Mouse (Mus musculus) left cerebral cortex, postnatal 10 days (tissue): ENCODE results near the gene Scarf2. TPM values are rescaled to one million over a fixed set of nuclear protein-coding genes. Genes with fewer than 3 reads are reported as not detected.
A peak's percentile ranks its signal among the peaks of the same experiment; 100 is the strongest.

Source experiments
- DNase-seq, 2 experiments: peaks; one replicate each; pipeline ENCODE4 v3.0.0; 2021 to 2022; ENCODE audit warnings: low spot score in 2 of 2, mixed read lengths in 1 of 2; ENCODE audit errors: extremely low spot score in 1 of 2
- intact Hi-C: fragments of 180-260 bp; cut with DNase I; formaldehyde crosslinking; loops from one replicate; pipeline ENCODE4 v1.15.1; 2025
- total RNA-seq, 2 experiments: library from RNA; stranded (reverse); gene quantifications; 2 replicates each; pipeline ENCODE4 v1.2.3; 2021

Gene Scarf2
- total RNA-seq, 2 experiments from 2014 or later, result 3.7 to 4.3 TPM

- intact Hi-C loops, result loop anchor here (10.0 kb wide), 1 partner anchor 171 kb away; the partner anchor contains the start of gene Ccdc74a
- DNase-seq, result peak in 1 of 2 experiments; percentile 71
Measured at GRCm38 (mm10) chr16:17815411-17816402, 18.6 kb downstream of the Scarf2 start.

DNA sequence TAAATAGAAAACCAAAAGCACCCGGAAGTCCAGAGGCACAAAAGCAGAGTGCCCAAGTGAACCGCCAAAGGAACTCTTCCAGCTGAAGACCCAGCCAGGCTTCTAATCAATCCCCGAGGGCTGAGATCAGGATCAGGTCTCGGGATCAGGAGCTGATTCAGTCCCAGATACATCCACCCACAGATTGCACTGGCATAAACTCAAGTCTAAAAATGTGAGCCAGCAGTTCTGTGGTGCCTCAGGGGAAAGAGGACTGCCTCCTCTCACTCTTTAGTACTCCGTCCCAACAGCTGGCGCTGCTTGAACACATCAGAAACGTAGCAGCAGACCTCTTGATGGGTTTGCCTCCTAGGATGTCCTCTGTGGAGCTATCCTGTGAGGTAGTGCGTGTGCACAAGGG, 19.4 kb downstream of the Scarf2 start:
- no peak for DNase-seq
- intact Hi-C loops, result loop anchor here (10.0 kb wide), 1 partner anchor 172 kb away; the partner anchor contains the start of gene Ccdc74a

- DNase-seq, result no peak
- intact Hi-C loops, result no loop called here
Measured at GRCm38 (mm10) chr16:17826500-17826899, 29.4 kb downstream of the Scarf2 start.

- intact Hi-C loops, result no loop called here
Measured at GRCm38 (mm10) chr16:17828229-17828628, 31.1 kb downstream of the Scarf2 start.

GRCm38 (mm10) chr16:17828867-17829266, 31.8 kb downstream of the Scarf2 start:
- intact Hi-C loops, result no loop called here
- DNase-seq, result peak in 1 of 2 experiments; percentile 9

More at GRCm38 (mm10) chr16:17828229-17828628, 31.1 kb downstream of the Scarf2 start:
- no peak for DNase-seq

DNA sequence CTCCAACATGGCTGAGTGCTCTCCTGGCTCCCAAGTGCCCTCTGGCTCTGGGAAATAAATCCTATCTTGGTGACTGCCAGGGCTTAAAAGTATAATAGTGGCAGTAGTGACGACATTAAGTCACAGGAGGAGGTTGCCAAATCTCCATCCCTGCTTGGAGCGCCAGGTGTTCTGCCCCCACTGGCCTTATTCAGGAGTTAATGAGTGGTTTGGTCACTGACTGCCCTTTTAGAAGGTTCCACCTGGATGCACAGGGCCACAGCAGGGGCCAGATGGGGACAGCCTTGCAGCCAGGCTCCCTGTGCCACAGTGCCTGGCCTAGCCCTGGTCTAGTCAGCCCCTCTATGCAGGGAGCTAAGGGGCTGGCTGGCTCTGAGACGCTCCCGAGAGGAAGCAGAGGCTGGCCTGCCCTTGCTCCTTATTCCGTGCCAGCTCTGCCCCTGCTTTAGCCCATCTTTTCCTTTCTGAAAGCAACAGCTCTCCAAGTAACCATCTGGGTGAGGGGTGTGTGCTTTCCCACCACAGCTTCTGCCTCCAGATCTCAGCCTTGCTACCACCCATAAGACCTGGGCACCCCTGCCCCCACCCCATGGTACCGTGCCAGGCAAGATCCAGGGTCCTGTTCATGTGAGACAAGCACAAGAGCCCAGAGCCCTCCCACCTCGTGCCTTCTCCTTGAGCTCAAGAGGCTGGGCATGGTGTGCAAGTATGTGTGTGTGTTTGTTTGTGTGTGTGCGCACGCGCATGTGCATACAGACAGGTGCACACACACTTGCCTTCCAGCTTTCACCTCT, 33.5 kb downstream of the Scarf2 start:
- intact Hi-C loops, result no loop called here
- DNase-seq, result no peak

DNA sequence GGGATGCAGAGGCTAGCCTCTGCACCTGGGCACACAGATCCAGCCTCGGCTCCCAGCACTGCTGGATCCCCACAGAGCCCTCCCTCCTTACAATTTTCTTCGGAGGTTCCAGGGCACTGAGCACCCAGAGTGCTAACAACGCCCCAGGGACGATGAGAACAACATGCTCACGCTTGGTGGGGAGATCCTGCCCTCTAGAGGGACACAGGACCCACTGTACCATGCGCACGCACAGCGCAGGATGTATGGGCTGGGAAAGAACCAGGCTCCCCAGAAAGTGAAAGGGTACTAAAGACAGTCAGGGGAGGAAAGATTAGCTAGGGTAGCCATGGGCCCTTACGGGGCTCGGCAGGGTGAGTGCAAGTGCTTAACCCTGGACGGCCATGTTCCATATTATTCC, 34.7 kb downstream of the Scarf2 start:
- intact Hi-C loops, result no loop called here
- DNase-seq, result no peak

DNA sequence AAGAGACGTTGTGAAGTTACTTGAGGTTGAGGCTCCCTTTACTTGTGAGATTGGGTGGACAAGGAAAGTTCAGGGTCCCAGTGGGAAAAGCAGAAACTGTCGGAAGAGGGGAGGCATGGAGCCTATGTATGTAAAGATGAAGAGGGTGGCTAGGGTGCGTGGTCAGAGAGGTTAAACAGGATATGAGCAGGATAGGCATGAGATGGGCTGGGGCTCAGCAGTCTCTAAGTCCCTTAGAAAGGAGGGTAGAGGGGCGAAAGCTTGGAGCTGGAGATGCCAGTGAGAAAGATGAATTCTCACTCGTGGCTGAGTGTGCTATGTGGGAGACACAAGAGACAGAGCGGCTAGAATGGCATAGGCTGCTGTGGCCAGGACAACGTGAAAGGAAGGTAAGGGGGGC, 35.7 kb downstream of the Scarf2 start, which contains the start of gene B830017H08Rik:
Gene B830017H08Rik, plus strand, starts transcription at position 301 of the 400 bp plus-strand sequence.
- intact Hi-C loops, result no loop called here
- DNase-seq, result no peak

DNA sequence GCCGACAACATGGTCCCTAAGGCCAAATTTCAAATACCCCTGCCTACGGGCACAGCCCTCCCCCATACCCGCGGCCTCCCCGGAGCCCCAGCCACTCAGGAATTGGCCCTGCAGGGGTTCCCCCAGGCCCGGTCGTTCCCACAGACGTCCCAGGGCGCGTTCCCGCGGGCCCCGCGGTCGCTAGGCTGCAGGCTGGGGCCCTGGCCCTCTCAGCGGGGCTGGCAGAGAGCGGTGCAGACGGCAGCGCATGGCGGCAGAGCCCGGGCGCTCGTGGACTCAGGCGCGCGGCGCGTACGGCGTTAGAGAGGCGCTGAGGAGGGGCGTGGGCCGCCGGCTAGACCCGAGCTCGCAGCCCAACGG, 36.2 kb downstream of the Scarf2 start:
- DNase-seq, result peak in 1 of 2 experiments; percentile 66
- intact Hi-C loops, result no loop called here

DNA sequence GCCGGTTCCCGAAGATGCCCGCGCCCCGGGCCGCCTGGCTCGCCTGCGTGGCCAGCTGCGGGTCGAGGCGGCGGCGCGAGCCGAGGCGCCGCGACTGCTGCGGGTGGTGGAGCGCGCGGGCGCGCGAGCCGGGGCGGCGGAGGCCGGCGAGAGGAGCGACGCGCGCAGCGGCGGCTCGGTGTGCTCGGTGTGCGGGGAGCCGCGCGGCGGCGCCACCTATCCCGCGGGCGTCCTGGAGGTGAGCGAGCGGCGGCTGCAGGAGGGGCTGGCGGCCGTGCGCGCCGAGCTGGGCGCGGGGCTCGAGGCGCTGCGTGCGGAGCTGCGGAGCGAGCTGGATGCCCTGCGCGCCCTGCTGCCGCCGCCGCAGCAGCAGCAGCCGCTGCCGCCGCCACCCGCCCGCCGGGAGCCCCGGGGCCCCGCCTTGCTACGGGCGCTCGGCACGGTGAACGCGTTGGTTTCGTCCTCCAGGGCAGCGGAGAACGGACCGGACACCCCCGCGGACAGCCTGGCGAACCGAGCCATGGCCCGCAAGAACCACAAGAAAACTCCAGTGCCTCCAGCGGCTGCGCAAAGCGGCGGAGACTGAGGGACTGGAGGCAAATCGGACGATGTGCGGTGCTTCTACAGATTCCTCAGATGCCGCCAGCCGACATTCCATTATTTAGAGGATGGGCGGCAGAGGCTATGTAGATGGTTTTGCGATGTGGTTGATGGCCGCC, 36.8 kb downstream of the Scarf2 start:
- intact Hi-C loops, result no loop called here
- peak in 1 of 2 experiments; percentile 62 for DNase-seq

GRCm38 (mm10) chr16:17834543-17834942, 37.5 kb downstream of the Scarf2 start:
- no peak for DNase-seq
- intact Hi-C loops, result no loop called here

GRCm38 (mm10) chr16:17835481-17835880, 38.4 kb downstream of the Scarf2 start:
- intact Hi-C loops, result no loop called here
- no peak for DNase-seq

DNA sequence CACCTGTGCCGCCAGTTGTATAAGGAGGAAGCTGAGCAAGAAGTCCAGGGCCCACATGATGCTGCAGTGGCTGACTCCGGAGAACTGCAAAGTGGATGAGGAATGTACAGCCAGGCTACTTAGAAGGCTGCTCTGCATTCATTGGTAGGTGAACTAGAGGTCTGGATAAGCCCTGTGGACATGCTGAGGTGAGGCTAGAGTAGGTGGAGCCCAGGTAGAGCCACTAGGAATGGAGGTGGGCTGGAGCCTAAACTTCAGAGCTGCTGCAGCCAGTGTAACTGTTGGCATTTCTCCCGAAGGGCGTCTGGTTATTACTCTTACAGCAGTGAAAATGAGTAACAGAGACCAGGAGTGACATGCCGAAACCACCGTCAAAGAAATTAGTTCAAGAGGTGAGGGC, 41.0 kb downstream of the Scarf2 start, which contains the start of gene Car15:
Gene Car15, minus strand, starts transcription at position 314 of the 400 bp plus-strand sequence.
- no peak for DNase-seq
- intact Hi-C loops, result no loop called here

- DNase-seq, result peak in 1 of 2 experiments; percentile 30
- intact Hi-C loops, result no loop called here
Measured at GRCm38 (mm10) chr16:17839976-17840375, 42.9 kb downstream of the Scarf2 start.

- intact Hi-C loops, result no loop called here
Measured at GRCm38 (mm10) chr16:17842437-17842836, 45.4 kb downstream of the Scarf2 start.

DNA sequence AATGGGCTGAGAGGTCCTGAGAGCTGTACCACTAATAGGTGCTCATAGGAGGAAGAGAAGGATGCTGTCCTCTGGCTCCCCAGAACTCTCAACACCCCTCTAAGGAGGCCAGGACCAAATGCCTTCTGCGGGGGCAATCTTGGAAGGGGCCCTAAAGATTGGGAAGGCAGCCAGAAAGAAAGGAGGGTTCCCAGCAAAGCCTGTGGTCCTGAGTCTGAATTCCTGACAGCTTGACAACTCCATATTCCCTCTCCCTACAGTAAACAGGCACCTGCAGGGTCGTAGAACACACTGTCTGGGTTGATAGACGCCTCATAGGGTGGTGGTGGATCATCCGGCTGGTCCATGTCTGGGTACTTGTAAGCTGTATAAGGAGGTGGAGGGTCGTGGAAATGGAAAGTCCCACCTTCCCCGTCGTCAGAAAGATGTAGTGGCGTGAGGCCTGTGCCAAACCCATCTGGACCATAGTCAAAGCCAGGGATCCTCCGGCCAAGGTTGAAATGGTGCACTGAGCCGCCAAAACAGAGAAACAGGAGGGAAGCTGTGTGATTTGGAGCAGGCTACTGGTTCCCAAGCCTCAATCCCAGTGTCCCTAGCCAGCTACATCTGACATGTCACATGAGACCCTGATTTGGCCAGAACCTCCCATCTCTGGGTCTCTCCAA, 46.8 kb downstream of the Scarf2 start:
- intact Hi-C loops, result no loop called here
- no peak for DNase-seq

More at GRCm38 (mm10) chr16:17842437-17842836, 45.4 kb downstream of the Scarf2 start:
- no peak for DNase-seq

GRCm38 (mm10) chr16:17848431-17848830, 51.3 kb downstream of the Scarf2 start:
- no peak for DNase-seq
- intact Hi-C loops, result no loop called here

- peak in 1 of 2 experiments; percentile 53 for DNase-seq
- intact Hi-C loops, result no loop called here
Measured at GRCm38 (mm10) chr16:17848928-17849327, 51.8 kb downstream of the Scarf2 start.
